Mouse (Mus musculus) layer of hippocampus, postnatal 36 days (tissue): ENCODE results near the gene Rims4. TPM values are rescaled to one million over a fixed set of nuclear protein-coding genes. Genes with fewer than 3 reads are reported as not detected.

Experiments
- DNase-seq, 2 experiments: peaks; one replicate each; pipeline ENCODE4 v3.0.0; 2022
- total RNA-seq, 2 experiments: library from RNA; stranded (reverse); gene quantifications; 2 replicates each; pipeline ENCODE4 v1.2.3; 2021

Gene Rims4
- total RNA-seq, 2 experiments from 2014 or later, result 45.5 to 47.5 TPM

GRCm38 (mm10) chr2:163865311-163865710 is 53.2 kb downstream of the Rims4 start:
- DNase-seq, result no peak

- peak; percentile 48 to 56 for DNase-seq
Observed at GRCm38 (mm10) chr2:163858254-163858947, 60.1 kb downstream of the Rims4 start.

GRCm38 (mm10) chr2:163857233-163857632 is 61.2 kb downstream of the Rims4 start:
- no peak for DNase-seq

GRCm38 (mm10) chr2:163853461-163853901 is 65.0 kb downstream of the Rims4 start, which contains the start of gene Kcnk15:
Gene Kcnk15 (plus strand): TSS chr2:163853651.
- no peak for DNase-seq

- DNase-seq, result no peak
Observed at GRCm38 (mm10) chr2:163842043-163842442, 76.4 kb downstream of the Rims4 start.

- no peak for DNase-seq
Observed at GRCm38 (mm10) chr2:163839519-163839918, 79.0 kb downstream of the Rims4 start.

- DNase-seq, result peak; percentile 82 to 83
Observed at GRCm38 (mm10) chr2:163838043-163838442, 80.4 kb downstream of the Rims4 start.

- DNase-seq, result no peak
Observed at GRCm38 (mm10) chr2:163831163-163831562, 87.3 kb downstream of the Rims4 start.

GRCm38 (mm10) chr2:163826494-163826893 is 92.0 kb downstream of the Rims4 start:
- no peak for DNase-seq

- no peak for DNase-seq
Observed at GRCm38 (mm10) chr2:163825861-163826260, 92.6 kb downstream of the Rims4 start.

- DNase-seq, result no peak
Observed at GRCm38 (mm10) chr2:163823771-163824170, 94.7 kb downstream of the Rims4 start.

GRCm38 (mm10) chr2:163823248-163823647 is 95.2 kb downstream of the Rims4 start:
- DNase-seq, result peak in 1 of 2 experiments; percentile 44

- no peak for DNase-seq
Observed at GRCm38 (mm10) chr2:163820607-163821006, 97.9 kb downstream of the Rims4 start, which contains the start of gene Ccn5. Gene Ccn5 (plus strand): TSS chr2:163820861.

- no peak for DNase-seq
Observed at GRCm38 (mm10) chr2:163814739-163815465, 103.6 kb downstream of the Rims4 start.

GRCm38 (mm10) chr2:163813077-163813476 is 105.4 kb downstream of the Rims4 start:
- no peak for DNase-seq

Other genes with a start within 250 kb of the Rims4 start
- gene Ada, start 168.4 kb downstream of the Rims4 start, total RNA-seq, result 1 to 10 TPM; 1.1 to 1.2 TPM
- gene Ccn5, start 97.8 kb downstream of the Rims4 start, total RNA-seq, result under 1 TPM in 1 of 2 experiments, not detected in 1; 0.35 TPM
- not detected for gene Kcnk15, start 65.0 kb downstream of the Rims4 start, total RNA-seq
- 100 to 1,000 TPM; 531 to 565 TPM for gene Ywhab, start 76.3 kb upstream of the Rims4 start, total RNA-seq
- under 1 TPM in 1 of 2 experiments, not detected in 1; 0.37 TPM for gene Pabpc1l, start 106.8 kb upstream of the Rims4 start, total RNA-seq
- 10 to 100 TPM; 50.4 to 51.2 TPM for gene Stk4, start 151.6 kb upstream of the Rims4 start, total RNA-seq
- gene Tomm34, start 152.5 kb upstream of the Rims4 start, total RNA-seq, result 100 to 1,000 TPM in 1 of 2 experiments, 10 to 100 TPM in 1; 99.4 to 114 TPM